Mouse (Mus musculus) mesoderm, embryonic 11.5 days (tissue): Measurements from ENCODE around the gene Mcm5.

ENCODE experiments used
- DNase-seq: peaks from one replicate; pipeline ENCODE4 v3.0.0-alpha.2; 2012; ENCODE audit warnings: low read depth, low spot score

Mcm5 gene

GRCm38 (mm10) chr8:75157471-75158230, 48.3 kb downstream of the Mcm5 start:
- DNase-seq = no peak

- DNase-seq = no peak
Measured at GRCm38 (mm10) chr8:75169363-75169762, 60.0 kb downstream of the Mcm5 start.

- no peak for DNase-seq
Measured at GRCm38 (mm10) chr8:75172009-75172685, 62.8 kb downstream of the Mcm5 start.
